ENCODE assay signal across 34 mouse cellular contexts in genomic region chr1:89337861-89338260, GRCm38 (mm10).
"Had no signal": no experiment of that assay in that cellular context is flagged by ENCODE, and none has a peak within 500 bp of the region (broad histone marks: within the 10 kb centered on the region; RNA-seq: fewer than 3 reads in every experiment).

No protein-coding gene starts in this region.

- H3K4me1 ChIP-seq: heart, embryonic 13.5 days; heart, embryonic 15.5 days; hindbrain, embryonic 15.5 days; intestine, embryonic 15.5 days; kidney, embryonic 15.5 days had no signal

- H3K4me2 ChIP-seq: heart, embryonic 11.5 days; heart, embryonic 13.5 days; heart, embryonic 15.5 days; hindbrain, embryonic 12.5 days; hindbrain, embryonic 13.5 days; hindbrain, embryonic 14.5 days; hindbrain, embryonic 15.5 days; intestine, embryonic 15.5 days; kidney, embryonic 15.5 days had no signal

- H3K36me3 ChIP-seq: heart, embryonic 13.5 days; heart, embryonic 15.5 days; hindbrain, embryonic 10.5 days; hindbrain, embryonic 12.5 days; hindbrain, embryonic 13.5 days; hindbrain, embryonic 15.5 days; intestine, embryonic 15.5 days; kidney, embryonic 15.5 days had no signal

- H3K4me3 ChIP-seq: heart, adult 2 months; heart, embryonic 13.5 days; heart, embryonic 15.5 days; hindbrain, embryonic 10.5 days; hindbrain, embryonic 12.5 days; hindbrain, embryonic 13.5 days; hindbrain, embryonic 15.5 days; intestine, embryonic 15.5 days; kidney, embryonic 15.5 days; layer of hippocampus, adult 2 months; left cerebral cortex, adult 2 months had no signal

- H3K9ac ChIP-seq: heart, embryonic 13.5 days; heart, embryonic 15.5 days; hindbrain, embryonic 12.5 days; hindbrain, embryonic 13.5 days; hindbrain, embryonic 14.5 days; hindbrain, embryonic 15.5 days; intestine, embryonic 15.5 days; kidney, embryonic 15.5 days had no signal

- H3K9me3 ChIP-seq: heart, embryonic 13.5 days; heart, embryonic 15.5 days; hindbrain, embryonic 10.5 days; hindbrain, embryonic 12.5 days; hindbrain, embryonic 13.5 days; hindbrain, embryonic 15.5 days; intestine, embryonic 15.5 days; kidney, embryonic 15.5 days had no signal

- ATAC-seq: hindbrain, embryonic 16.5 days; hindbrain, postnatal 0 days; inflammation-experienced regulatory T-cells, adult 6 months; intestine, embryonic 15.5 days; intestine, embryonic 16.5 days; intestine, postnatal 0 days had no signal

- H3K27me3 ChIP-seq: heart, embryonic 13.5 days; heart, embryonic 15.5 days; hindbrain, embryonic 12.5 days; hindbrain, embryonic 13.5 days; hindbrain, embryonic 15.5 days; intestine, embryonic 15.5 days; kidney, embryonic 15.5 days had no signal

- DNase-seq: heart, adult 2 months; heart, postnatal 10 days; heart, postnatal 14 days; heart, postnatal 36 days; heart, postnatal 4 days; kidney, adult 11 months; kidney, adult 18-20 months; kidney, adult 2 months; kidney, adult 8-10 months; kidney, adult 9 months; kidney, postnatal 10 days; kidney, postnatal 14 days; kidney, postnatal 25 days; kidney, postnatal 36 days; kidney, postnatal 4 days; layer of hippocampus, postnatal 36 days had no signal

- H3K27ac ChIP-seq: heart, adult 2 months; heart, embryonic 13.5 days; heart, embryonic 15.5 days; hindbrain, embryonic 10.5 days; hindbrain, embryonic 12.5 days; hindbrain, embryonic 13.5 days; hindbrain, embryonic 14.5 days; hindbrain, embryonic 15.5 days; hindbrain, postnatal 0 days; intestine, embryonic 15.5 days; kidney, embryonic 15.5 days; kidney, postnatal 0 days; layer of hippocampus, adult 2 months; left cerebral cortex, adult 2 months had no signal
